Mouse (Mus musculus): ENCODE measurements around the gene Pik3r2. TPM values are rescaled to one million over a fixed set of nuclear protein-coding genes. Genes with fewer than 3 reads are reported as not detected.

Pik3r2 gene
- total and polyA plus RNA-seq, 3 experiments, result 23.7 to 37.8 TPM; not detected in 1

DNA sequence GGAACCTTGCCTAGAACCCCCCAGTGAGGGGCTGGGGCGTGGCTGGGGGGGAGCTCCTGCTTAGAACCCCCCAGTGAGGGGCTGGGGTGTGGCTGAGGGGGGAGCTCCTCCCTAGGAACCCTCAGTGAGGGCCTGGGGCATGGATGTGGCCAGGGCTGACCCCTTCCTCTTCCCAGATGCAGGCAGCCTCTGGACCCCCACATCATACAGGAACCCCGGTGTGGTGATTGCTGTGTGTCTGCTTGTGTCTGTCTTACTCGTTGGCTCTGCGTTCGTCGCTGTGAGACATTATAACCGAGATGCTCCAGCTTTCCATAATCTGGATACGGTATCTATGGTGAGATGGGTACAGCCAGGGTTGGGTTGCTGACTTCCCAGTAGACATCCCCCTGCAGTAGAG, 54.9 kb downstream of the Pik3r2 start:
- Histone ChIP-seq H3K9me3 (replicated peaks; ENCODE audit: insufficient read depth, low read length) (no peaks in the 10 kb centered on the region), H3K9ac (ENCODE audit: control insufficient read depth, low read depth, low read length, poor library complexity, severe bottlenecking) (no peak overlapping the region), H3K4me3 (ENCODE audit: control insufficient read depth in 1 of 2, insufficient read depth in 1 of 2, low read depth in 2 of 2, low read length in 2 of 2) (no peak overlapping the region), H3K4me1 (ENCODE audit: control insufficient read depth in 1 of 2, insufficient read depth in 2 of 2, low read length in 2 of 2) (no peaks in the 10 kb centered on the region), H3K27ac (ENCODE audit: control insufficient read depth, low read depth, low read length) (no peak overlapping the region), H3K79me2 (ENCODE audit: control insufficient read depth, insufficient read depth, low read length, poor library complexity) (no peaks in the 10 kb centered on the region), H3K36me3 (ENCODE audit: control insufficient read depth in 1 of 2, insufficient read depth in 2 of 2, low read length in 2 of 2) (no peaks in the 10 kb centered on the region), H3K27me3 (ENCODE audit: control insufficient read depth in 1 of 2, insufficient read depth in 2 of 2, low read length in 2 of 2) (no peaks in the 10 kb centered on the region; a peak in 2 of 4 replicates)
- TF ChIP-seq BHLHE40 (IDR thresholded peaks at IDR 0.05; ENCODE audit: borderline replicate concordance, low read depth, low read length) (no peak), MYC (IDR thresholded peaks at IDR 0.05; ENCODE audit: low read depth, low read length) (no peak), JUND (IDR thresholded peaks at IDR 0.05; ENCODE audit: low read depth, low read length) (no peak), USF1 (IDR thresholded peaks at IDR 0.05; ENCODE audit: low read depth, low read length) (no peak), CHD1 (IDR thresholded peaks at IDR 0.05; ENCODE audit: low read depth, low read length) (no peak), HCFC1 (IDR thresholded peaks at IDR 0.05; ENCODE audit: low read depth, low read length) (no peak)
- no peak for DNase-seq (ENCODE audit: low read depth, low spot score)

DNA sequence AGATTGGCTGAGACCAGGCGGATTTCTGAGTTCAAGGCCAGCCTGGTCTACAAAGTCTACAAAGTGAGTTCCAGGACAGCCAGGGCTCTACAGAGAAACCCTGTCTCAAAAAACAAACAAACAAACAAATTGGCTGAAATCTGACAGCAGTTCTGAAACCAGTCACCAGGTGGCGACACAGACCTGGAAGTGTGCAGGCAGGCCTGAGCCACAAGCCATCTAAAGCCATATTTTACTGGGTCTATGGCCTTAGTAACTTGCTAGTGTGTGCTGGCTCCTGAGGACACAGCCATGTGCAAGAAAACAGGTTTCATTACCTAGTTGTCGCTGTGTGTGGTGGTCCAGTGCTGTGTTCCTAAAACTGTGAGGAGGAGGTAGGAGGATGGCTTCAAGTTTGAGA, 55.8 kb downstream of the Pik3r2 start:
- DNase-seq (ENCODE audit: low read depth, low spot score), result peak; percentile 91
- Histone ChIP-seq H3K27ac (ENCODE audit: control insufficient read depth, low read depth, low read length) (no peak overlapping the region), H3K4me1 (ENCODE audit: control insufficient read depth in 1 of 2, insufficient read depth in 2 of 2, low read length in 2 of 2) (no peaks in the 10 kb centered on the region), H3K9ac (ENCODE audit: control insufficient read depth, low read depth, low read length, poor library complexity, severe bottlenecking) (peak overlapping the region; percentile 39), H3K36me3 (ENCODE audit: control insufficient read depth in 1 of 2, insufficient read depth in 2 of 2, low read length in 2 of 2) (no peaks in the 10 kb centered on the region), H3K79me2 (ENCODE audit: control insufficient read depth, insufficient read depth, low read length, poor library complexity) (no peaks in the 10 kb centered on the region), H3K9me3 (replicated peaks; ENCODE audit: insufficient read depth, low read length) (no peaks in the 10 kb centered on the region), H3K4me3 (ENCODE audit: control insufficient read depth in 1 of 2, insufficient read depth in 1 of 2, low read depth in 2 of 2, low read length in 2 of 2) (no peak overlapping the region), H3K27me3 (ENCODE audit: control insufficient read depth in 1 of 2, insufficient read depth in 2 of 2, low read length in 2 of 2) (no peaks in the 10 kb centered on the region; a peak in 1 of 4 replicates)
- TF ChIP-seq E2F4 (IDR thresholded peaks at IDR 0.05; ENCODE audit: borderline replicate concordance, low read depth, low read length), result no peak
- TF ChIP-seq ZNF384 (IDR thresholded peaks at IDR 0.05; ENCODE audit: low read depth, low read length), result peak; percentile 99
- TF ChIP-seq CTCF (IDR thresholded peaks at IDR 0.05 in 2 of 3, conservative IDR thresholded peaks at IDR 0.05 in 1 of 3; ENCODE audit: control insufficient read depth in 1 of 3, insufficient read depth in 1 of 3, low read depth in 2 of 3, low read length in 3 of 3, poor library complexity in 1 of 3, severe bottlenecking in 1 of 3), result peak; percentile 70 to 88 (median 87)
- TF ChIP-seq ZKSCAN1 (IDR thresholded peaks at IDR 0.05; ENCODE audit: low read depth, low read length), result peak; percentile 39; the same call in 1 of the 2 replicates
- peak; percentile 52; the same call in 1 of the 2 replicates for TF ChIP-seq TBP (IDR thresholded peaks at IDR 0.05; ENCODE audit: low read depth, low read length)
- 0 out of 2 replicates have a peak, but pooled peaks have one; percentile 8 for TF ChIP-seq TCF12 (IDR thresholded peaks at IDR 0.05; ENCODE audit: low read depth, low read length)
- TF ChIP-seq POLR2AphosphoS5 (IDR thresholded peaks at IDR 0.05; ENCODE audit: borderline replicate concordance, low read depth, low read length), result no peak
- peak; percentile 9; the same call in 1 of the 2 replicates for TF ChIP-seq ELF1 (IDR thresholded peaks at IDR 0.05; ENCODE audit: low read depth, low read length)
- peak; percentile 90 for TF ChIP-seq RAD21 (IDR thresholded peaks at IDR 0.05; ENCODE audit: low read depth, low read length)
- TF ChIP-seq MYC (IDR thresholded peaks at IDR 0.05; ENCODE audit: low read depth, low read length), result peak; percentile 22; the same call in 1 of the 2 replicates
- TF ChIP-seq HCFC1 (IDR thresholded peaks at IDR 0.05; ENCODE audit: low read depth, low read length), result peak; percentile 60; the same call in 1 of the 2 replicates
- TF ChIP-seq SMC3 (IDR thresholded peaks at IDR 0.05; ENCODE audit: low read depth, low read length), result peak; percentile 87
- TF ChIP-seq USF1 (IDR thresholded peaks at IDR 0.05; ENCODE audit: low read depth, low read length), result no peak
- TF ChIP-seq SIN3A (IDR thresholded peaks at IDR 0.05; ENCODE audit: low read length), result peak; percentile 64; the same call in 1 of the 2 replicates
- peak; percentile 94 for TF ChIP-seq ZC3H11A (IDR thresholded peaks at IDR 0.05; ENCODE audit: low read depth, low read length)
